Mouse (Mus musculus) frontal cortex, adult 2 months (tissue): ENCODE data around the gene Psmc4. TPM values are rescaled to one million over a fixed set of nuclear protein-coding genes. Genes with fewer than 3 reads are reported as not detected.

ENCODE experiments used
- DNase-seq, 2 experiments: peaks; one replicate each; pipeline ENCODE4 v3.0.0; 2022; ENCODE audit warnings: low spot score in 1 of 2; ENCODE audit errors: extremely low spot score in 1 of 2
- polyA plus RNA-seq: library from polyadenylated mRNA; depleted of rRNA; stranded (reverse); fragments of >200 nt; gene quantifications from 2 replicates; pipeline ENCODE4 v1.2.3, GENCODE M21; 2012; rRNA removed

Psmc4 gene
- 188 and 191 TPM in 2 replicates for polyA plus RNA-seq

GRCm38 (mm10) chr7:28049476-28050409 lies at the start of gene Psmc4:
Gene Psmc4 (minus strand): TSS chr7:28050101.
- peak; percentile 97 to 99 for DNase-seq

DNA sequence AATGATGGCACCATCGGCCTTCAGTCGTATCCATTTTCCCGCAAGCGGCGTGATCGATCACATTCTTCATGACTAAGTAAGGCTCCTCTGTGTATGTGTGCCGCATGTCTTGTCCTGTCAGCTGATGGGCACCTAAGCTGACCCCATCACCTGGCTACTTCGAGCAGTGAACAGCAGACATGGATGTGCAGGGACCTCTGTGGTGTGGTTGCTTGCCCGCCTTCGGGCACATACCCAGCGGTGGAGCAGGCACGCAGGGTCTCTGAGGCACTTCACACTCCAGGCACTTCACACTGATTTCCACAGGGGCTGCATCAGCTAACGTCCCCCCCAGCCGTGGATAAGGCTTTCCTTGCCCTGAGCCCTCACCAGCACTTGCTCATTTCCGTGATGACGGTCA lies 49.2 kb upstream of the Psmc4 start:
- no peak for DNase-seq

GRCm38 (mm10) chr7:28093541-28093940 lies 43.6 kb upstream of the Psmc4 start:
- DNase-seq = no peak

- DNase-seq = no peak
Observed at GRCm38 (mm10) chr7:28086236-28086635, 36.3 kb upstream of the Psmc4 start.

GRCm38 (mm10) chr7:28084215-28084614 lies 34.3 kb upstream of the Psmc4 start:
- DNase-seq = peak; percentile 14 to 50

DNA sequence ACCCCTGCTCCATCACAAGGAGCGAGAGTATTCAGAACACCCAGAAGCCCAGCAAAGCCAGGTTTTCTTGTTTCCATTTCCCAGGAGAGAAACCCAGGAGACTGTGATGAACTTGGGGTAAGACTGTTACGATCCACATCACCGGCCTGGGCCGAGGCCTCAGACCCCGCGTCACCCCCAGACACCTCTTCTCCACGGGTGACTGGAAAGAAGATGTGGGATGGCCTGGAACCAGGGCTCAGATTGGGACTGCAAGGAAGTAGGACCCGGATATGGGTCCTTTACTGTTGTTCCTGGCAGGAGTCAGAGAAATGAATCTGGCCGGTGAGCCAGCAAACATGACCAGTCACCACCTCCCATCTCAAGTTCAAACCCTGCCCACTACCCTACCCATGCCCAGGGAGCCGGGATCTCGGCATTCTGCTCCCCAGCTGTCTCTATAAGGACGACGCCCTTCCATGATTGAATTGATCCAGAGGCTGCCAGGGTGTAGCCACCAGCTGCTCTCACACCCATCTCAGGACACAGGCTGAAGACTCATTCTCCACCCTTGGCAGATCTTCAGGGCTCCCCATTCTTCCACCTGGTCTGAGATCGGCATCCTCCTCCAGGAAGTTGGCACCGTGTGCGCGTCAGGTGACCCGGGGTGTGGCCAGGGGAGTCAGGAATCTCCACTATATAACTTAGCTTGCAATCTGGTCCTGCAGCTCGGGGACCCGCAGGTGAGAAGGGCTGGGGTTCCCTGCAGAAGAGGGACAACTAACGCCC lies 20.8 kb upstream of the Psmc4 start, which contains the start of gene Fcgbp:
Gene Fcgbp (plus strand): TSS at position 706 of the 768 bp plus-strand sequence.
- DNase-seq = no peak

GRCm38 (mm10) chr7:28069546-28070172 lies 19.8 kb upstream of the Psmc4 start:
- DNase-seq = no peak

GRCm38 (mm10) chr7:28068661-28069060 lies 18.8 kb upstream of the Psmc4 start:
- DNase-seq = no peak

- no peak for DNase-seq
Observed at GRCm38 (mm10) chr7:28059972-28060371, 10.1 kb upstream of the Psmc4 start.

DNA sequence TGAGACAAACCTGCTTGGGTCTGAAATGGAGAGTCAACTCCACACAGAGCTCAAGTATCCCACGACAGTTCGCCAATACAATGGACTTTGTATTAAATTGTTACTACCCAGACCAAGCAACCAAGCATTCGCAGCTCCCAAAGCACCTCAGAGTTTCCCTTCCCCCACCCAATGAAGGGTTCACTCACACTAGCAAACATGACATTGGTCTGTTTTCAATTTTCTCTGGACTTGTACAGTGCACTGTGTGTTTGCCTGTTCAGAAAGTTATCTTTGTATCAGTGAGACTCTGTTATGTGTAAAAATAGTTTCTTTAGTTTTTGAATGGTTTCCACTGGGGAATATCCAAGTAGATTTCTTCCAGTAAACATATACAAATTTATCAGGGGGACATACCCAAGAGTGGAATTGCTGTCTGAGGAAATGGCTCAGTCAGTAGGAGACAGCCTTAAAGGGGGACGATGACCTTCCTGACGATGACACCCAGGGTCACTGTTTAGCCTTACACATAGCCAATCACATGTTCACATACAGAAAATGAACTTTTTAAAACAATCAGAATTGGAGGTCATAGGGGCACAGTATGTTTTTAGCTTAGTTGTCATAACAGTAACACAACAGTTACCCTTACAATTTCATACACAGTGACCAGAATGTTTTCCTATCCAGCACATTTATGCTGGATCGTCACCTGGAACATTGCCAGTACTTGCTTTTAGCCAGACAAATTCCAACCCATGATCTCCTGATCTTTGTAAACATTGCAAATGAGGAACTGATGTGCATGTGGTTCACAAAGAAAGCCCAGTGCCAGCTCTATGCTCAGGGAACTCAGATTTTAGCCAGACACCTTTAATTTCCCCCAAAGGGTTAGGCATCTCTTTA lies 3.4 kb upstream of the Psmc4 start:
- DNase-seq = no peak

DNA sequence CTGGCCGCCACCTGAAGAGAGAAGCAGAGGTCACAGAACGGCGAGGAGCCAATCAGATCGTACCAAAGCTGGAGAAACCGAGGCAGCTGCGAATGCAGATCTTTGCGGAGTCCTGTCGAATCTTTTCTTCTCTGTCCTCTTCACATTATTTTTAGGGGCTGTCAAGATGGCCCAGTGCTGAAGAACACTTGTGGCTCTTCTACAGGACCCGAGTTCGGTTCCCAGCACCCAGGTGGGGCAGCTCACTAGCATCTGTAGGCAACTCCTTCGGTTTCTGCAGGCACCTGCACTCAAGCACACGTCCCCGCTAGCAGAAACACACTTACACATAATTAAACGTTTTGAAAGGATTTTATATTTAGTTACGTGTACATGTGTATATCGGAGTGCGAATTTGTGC lies 683 bp upstream of the Psmc4 start:
- DNase-seq = no peak

GRCm38 (mm10) chr7:28044524-28044923 lies 5.4 kb downstream of the Psmc4 start:
- DNase-seq = no peak

GRCm38 (mm10) chr7:28014445-28014810 lies 35.5 kb downstream of the Psmc4 start:
- DNase-seq = no peak

GRCm38 (mm10) chr7:28013549-28014444 lies 36.1 kb downstream of the Psmc4 start, which contains the start of gene Zfp850:
Gene Zfp850 (minus strand): TSS chr7:28014115.
- peak; percentile 31 to 85 for DNase-seq

DNA sequence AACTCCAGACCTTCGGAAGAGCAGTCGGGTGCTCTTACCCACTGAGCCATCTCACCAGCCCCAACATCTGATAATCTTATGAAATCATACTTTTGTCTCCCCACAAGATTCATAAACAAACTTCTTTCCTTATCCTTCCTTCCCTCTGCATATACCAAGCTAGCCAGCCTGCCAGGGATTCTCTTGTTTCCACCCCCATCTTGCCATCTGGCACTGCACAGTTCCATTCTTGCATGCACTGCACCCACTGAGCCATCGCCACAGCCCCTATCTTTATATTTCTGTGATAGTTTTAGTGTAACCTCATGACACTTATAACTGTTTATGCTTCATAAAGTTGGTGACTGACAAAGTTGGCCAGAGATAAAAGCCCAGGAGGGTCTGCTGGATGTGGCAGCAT lies 39.6 kb downstream of the Psmc4 start:
- DNase-seq = peak in 1 of 2 experiments; percentile 64
